Mouse (Mus musculus) MEL (cell line): ENCODE measurements at regions not wholly inside any gene's neighbourhood (a gene's known extent, or its start where the extent isn't known, plus 50 kb on each side); places are given as distances from the start of the nearest gene placed in this dataset.

Source experiments
- DNase-seq: peaks from one replicate; pipeline ENCODE4 v3.0.0; 2011; ENCODE audit warnings: low read depth, low spot score
- H3K27ac ChIP-seq: 2 replicates; pipeline ENCODE4 v1.5.1; 2012; ENCODE audit warnings: low read depth, mild to moderate bottlenecking, control low read depth, low read length, moderate library complexity; ENCODE audit not compliant: control insufficient read depth
- H3K27me3 ChIP-seq, 2 experiments: fragments of 150-350 bp in 1 of 2; sonication (generic) in 1 of 2; 2 replicates each; pipeline ENCODE4 v1.6.1; 2012; ENCODE audit warnings: low read length in 2 of 2, mild to moderate bottlenecking in 2 of 2, improper control_type of control experiment in 1 of 2, moderate library complexity in 1 of 2; ENCODE audit not compliant: insufficient read depth in 2 of 2, control insufficient read depth in 1 of 2
- H3K36me3 ChIP-seq, 2 experiments: 2 replicates each; pipeline ENCODE4 v1.6.1; 2012 to 2014; ENCODE audit warnings: low read length in 2 of 2, improper control_type of control experiment in 1 of 2, inconsistent platforms in 1 of 2, mild to moderate bottlenecking in 1 of 2; ENCODE audit not compliant: insufficient read depth in 2 of 2, control insufficient read depth in 1 of 2
- H3K4me1 ChIP-seq, 2 experiments: fragments of 150-350 bp in 1 of 2; sonication (generic) in 1 of 2; 2 replicates each; pipeline ENCODE4 v1.6.1; 2012; ENCODE audit warnings: low read length in 2 of 2, improper control_type of control experiment in 1 of 2, mild to moderate bottlenecking in 1 of 2; ENCODE audit not compliant: insufficient read depth in 2 of 2, control insufficient read depth in 1 of 2
- H3K4me3 ChIP-seq, 2 experiments: fragments of 150-350 bp in 1 of 2; sonication (generic) in 1 of 2; 2 replicates each; pipeline ENCODE4 v1.5.1; 2012; ENCODE audit warnings: low read depth in 2 of 2, low read length in 2 of 2, mild to moderate bottlenecking in 2 of 2, moderate library complexity in 2 of 2, control low read depth in 1 of 2, improper control_type of control experiment in 1 of 2; ENCODE audit not compliant: control insufficient read depth in 1 of 2, insufficient read depth in 1 of 2
- H3K79me2 ChIP-seq: 2 replicates; pipeline ENCODE4 v1.6.1; 2012; ENCODE audit warnings: mild to moderate bottlenecking, low read length, moderate library complexity; ENCODE audit not compliant: control insufficient read depth, poor library complexity, insufficient read depth
- H3K9ac ChIP-seq: 2 replicates; pipeline ENCODE4 v1.6.1; 2012; ENCODE audit warnings: low read depth, mild to moderate bottlenecking, control low read depth, low read length, moderate library complexity; ENCODE audit not compliant: control insufficient read depth, poor library complexity, severe bottlenecking
- H3K9me3 ChIP-seq: fragments of 150-350 bp; sonication (generic); replicated peaks from 2 replicates; pipeline ENCODE4 v1.6.1; 2012; ENCODE audit warnings: mild to moderate bottlenecking, low read length, improper control_type of control experiment, moderate library complexity; ENCODE audit not compliant: insufficient read depth
- BHLHE40 ChIP-seq: IDR thresholded peaks from 2 replicates; pipeline ENCODE4 v1.6.1; 2012; ENCODE audit warnings: low read depth, mild to moderate bottlenecking, inconsistent platforms, low read length, improper control_type of control experiment, borderline replicate concordance
- CHD1 ChIP-seq: IDR thresholded peaks from 2 replicates; pipeline ENCODE4 v1.6.1; 2012; ENCODE audit warnings: low read depth, mild to moderate bottlenecking, inconsistent platforms, low read length, improper control_type of control experiment
- CHD2 ChIP-seq: IDR thresholded peaks from 2 replicates; pipeline ENCODE4 v1.6.1; 2011; ENCODE audit warnings: low read length, improper control_type of control experiment
- CTCF ChIP-seq, 3 experiments: IDR thresholded peaks in 2 of 3; conservative IDR thresholded peaks in 1 of 3; 2 replicates each; pipeline ENCODE4 v1.5.1; 2011 to 2012; ENCODE audit warnings: low read length in 3 of 3, low read depth in 2 of 3, mild to moderate bottlenecking in 2 of 3, improper control_type of control experiment in 1 of 3, inconsistent platforms in 1 of 3, mixed read lengths in 1 of 3, moderate library complexity in 1 of 3; ENCODE audit not compliant: control insufficient read depth in 1 of 3, insufficient read depth in 1 of 3, poor library complexity in 1 of 3, severe bottlenecking in 1 of 3
- E2F4 ChIP-seq: IDR thresholded peaks from 2 replicates; pipeline ENCODE4 v1.6.1; 2011; ENCODE audit warnings: low read depth, low read length, improper control_type of control experiment, borderline replicate concordance
- GABPA ChIP-seq: IDR thresholded peaks from 2 replicates; pipeline ENCODE4 v1.6.1; 2012; ENCODE audit warnings: low read depth, mild to moderate bottlenecking, inconsistent platforms, low read length, improper control_type of control experiment, moderate library complexity
- GATA1 ChIP-seq: IDR thresholded peaks from 2 replicates; pipeline ENCODE4 v1.6.1; 2011; ENCODE audit warnings: low read depth, low read length, improper control_type of control experiment
- HCFC1 ChIP-seq: IDR thresholded peaks from 2 replicates; pipeline ENCODE4 v1.6.1; 2012; ENCODE audit warnings: low read depth, mild to moderate bottlenecking, inconsistent platforms, low read length, improper control_type of control experiment, moderate library complexity
- KAT2A ChIP-seq: conservative IDR thresholded peaks from 2 replicates; pipeline ENCODE4 v1.6.1; 2012; ENCODE audit warnings: low read depth, low read length, improper control_type of control experiment, inconsistent platforms
- MAFK ChIP-seq: IDR thresholded peaks from 2 replicates; pipeline ENCODE4 v1.6.1; 2011; ENCODE audit warnings: low read depth, mild to moderate bottlenecking, low read length, improper control_type of control experiment, borderline replicate concordance
- MAX ChIP-seq: IDR thresholded peaks from 2 replicates; pipeline ENCODE4 v1.6.1; 2011; ENCODE audit warnings: low read length, improper control_type of control experiment
- MYB ChIP-seq: IDR thresholded peaks from 2 replicates; pipeline ENCODE4 v1.6.1; 2011; ENCODE audit warnings: mild to moderate bottlenecking, low read depth, low read length, improper control_type of control experiment
- MYC ChIP-seq: IDR thresholded peaks from 2 replicates; pipeline ENCODE4 v1.6.1; 2011; ENCODE audit warnings: low read depth, mild to moderate bottlenecking, low read length, improper control_type of control experiment, moderate library complexity
- NELFE ChIP-seq: IDR thresholded peaks from 2 replicates; pipeline ENCODE4 v1.6.1; 2011; ENCODE audit warnings: low read depth, low read length, improper control_type of control experiment
- NRF1 ChIP-seq: IDR thresholded peaks from 2 replicates; pipeline ENCODE4 v1.6.1; 2014; ENCODE audit warnings: low read depth, mild to moderate bottlenecking, inconsistent platforms, low read length, improper control_type of control experiment, moderate library complexity; ENCODE audit not compliant: poor library complexity, insufficient read depth, severe bottlenecking
- POLR2AphosphoS2 ChIP-seq: IDR thresholded peaks from 2 replicates; pipeline ENCODE4 v1.6.1; 2011; ENCODE audit warnings: low read length, improper control_type of control experiment
- RCOR1 ChIP-seq: IDR thresholded peaks from 2 replicates; pipeline ENCODE4 v1.6.1; 2012; ENCODE audit warnings: low read depth, mild to moderate bottlenecking, inconsistent platforms, low read length, improper control_type of control experiment
- TBP ChIP-seq: IDR thresholded peaks from 2 replicates; pipeline ENCODE4 v1.8.0; 2011; ENCODE audit warnings: low read depth, low read length, improper control_type of control experiment
- UBTF ChIP-seq: IDR thresholded peaks from 2 replicates; pipeline ENCODE4 v1.6.1; 2012; ENCODE audit warnings: low read depth, mild to moderate bottlenecking, inconsistent platforms, low read length, improper control_type of control experiment, moderate library complexity, borderline replicate concordance; ENCODE audit not compliant: insufficient read depth
- USF2 ChIP-seq, 2 experiments: IDR thresholded peaks; 2 replicates each; pipeline ENCODE4 v1.6.1; 2011 to 2012; ENCODE audit warnings: improper control_type of control experiment in 2 of 2, low read length in 2 of 2, borderline replicate concordance in 1 of 2, inconsistent platforms in 1 of 2, low read depth in 1 of 2, mild to moderate bottlenecking in 1 of 2; ENCODE audit not compliant: insufficient read depth in 1 of 2
- ZKSCAN1 ChIP-seq: IDR thresholded peaks from 2 replicates; pipeline ENCODE4 v1.6.1; 2012; ENCODE audit warnings: low read depth, mild to moderate bottlenecking, inconsistent platforms, low read length, improper control_type of control experiment, moderate library complexity

DNA sequence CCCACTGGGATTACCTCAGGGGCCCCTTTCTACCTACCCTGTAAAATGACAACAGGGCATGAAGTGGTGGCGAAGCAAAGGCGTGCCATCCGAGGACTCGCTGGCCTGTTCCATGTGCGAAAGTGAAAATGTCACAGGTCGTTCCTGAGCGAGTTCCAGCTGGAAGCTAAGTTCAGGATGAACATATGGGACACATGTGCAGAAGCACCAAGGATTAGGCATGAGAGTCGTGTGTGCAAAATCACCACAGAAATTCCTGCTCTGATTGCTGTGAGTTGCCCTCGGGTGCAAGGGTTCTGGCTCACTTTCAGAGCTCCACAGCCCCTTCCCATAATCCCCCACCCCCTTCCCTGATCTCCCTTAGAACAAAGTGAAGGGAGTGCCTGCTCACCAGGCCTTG lies 147.6 kb upstream of the Nfe2l3 start:
- Histone ChIP-seq H3K27me3 (no peaks in the 10 kb centered on the region; a peak in 1 of 4 replicates), H3K79me2 (no peaks in the 10 kb centered on the region), H3K27ac (no peak overlapping the region), H3K4me1 (no peaks in the 10 kb centered on the region), H3K9ac (no peak overlapping the region), H3K9me3 (no peaks in the 10 kb centered on the region), H3K36me3 (no peaks in the 10 kb centered on the region), H3K4me3 (no peak overlapping the region)
- TF ChIP-seq E2F4 (no peak), ZKSCAN1 (no peak), MAFK (no peak), UBTF (no peak), TBP (no peak)
- DNase-seq = no peak

GRCm38 (mm10) chr6:51286836-51287235 lies 145.6 kb upstream of the Nfe2l3 start:
- Histone ChIP-seq H3K9ac (no peak overlapping the region), H3K4me3 (no peak overlapping the region), H3K9me3 (no peaks in the 10 kb centered on the region), H3K36me3 (no peaks in the 10 kb centered on the region), H3K27ac (no peak overlapping the region), H3K27me3 (no peaks in the 10 kb centered on the region), H3K79me2 (no peaks in the 10 kb centered on the region), H3K4me1 (no peaks in the 10 kb centered on the region)
- TF ChIP-seq CHD2 (no peak), CHD1 (no peak), BHLHE40 (no peak), USF2 (IDR thresholded peaks at IDR 0.05; ENCODE audit: borderline replicate concordance in 1 of 2, insufficient read depth in 1 of 2, low read depth in 1 of 2, low read length in 2 of 2) (no peak), NELFE (no peak), MYB (no peak), MYC (no peak), CTCF (IDR thresholded peaks at IDR 0.05 in 2 of 3, conservative IDR thresholded peaks at IDR 0.05 in 1 of 3; ENCODE audit: control insufficient read depth in 1 of 3, insufficient read depth in 1 of 3, low read depth in 2 of 3, low read length in 3 of 3, poor library complexity in 1 of 3, severe bottlenecking in 1 of 3) (no peak), MAX (no peak), NRF1 (no peak), GATA1 (no peak), POLR2AphosphoS2 (no peak), GABPA (no peak), RCOR1 (no peak), HCFC1 (no peak), KAT2A (no peak)
- DNase-seq = no peak
